Mouse (Mus musculus): ENCODE measurements around the gene Phtf2.

DNA sequence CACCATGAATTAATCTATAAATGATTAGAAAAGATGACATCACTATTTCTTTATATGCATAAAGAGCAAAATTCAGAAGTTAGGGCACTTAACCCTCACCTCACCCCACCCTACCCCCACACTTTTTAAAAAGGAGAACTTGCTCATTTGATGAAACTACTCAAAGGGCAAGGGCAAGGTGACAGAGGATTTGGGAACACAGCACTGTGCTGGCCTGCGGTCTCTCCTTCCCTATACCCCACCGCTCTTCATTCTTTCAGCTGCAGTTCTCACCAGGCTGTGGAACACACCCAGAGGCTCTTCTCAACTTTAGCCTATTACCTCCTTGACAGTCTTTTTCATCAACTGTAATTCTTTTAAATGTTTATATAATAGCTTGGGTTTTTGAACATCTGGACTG is 34.9 kb downstream of the Phtf2 start:
- TF ChIP-seq CTCF (IDR thresholded peaks at IDR 0.05; ENCODE audit: control insufficient read depth, insufficient read depth, insufficient replicate concordance, low read depth, low read length) (no peak), POLR2A (IDR thresholded peaks at IDR 0.05; ENCODE audit: control insufficient read depth, low read depth, low read length) (no peak)

Data from testis, adult 2 months (tissue).